Mouse (Mus musculus): Measurements from ENCODE around the gene Nup214.

DNA sequence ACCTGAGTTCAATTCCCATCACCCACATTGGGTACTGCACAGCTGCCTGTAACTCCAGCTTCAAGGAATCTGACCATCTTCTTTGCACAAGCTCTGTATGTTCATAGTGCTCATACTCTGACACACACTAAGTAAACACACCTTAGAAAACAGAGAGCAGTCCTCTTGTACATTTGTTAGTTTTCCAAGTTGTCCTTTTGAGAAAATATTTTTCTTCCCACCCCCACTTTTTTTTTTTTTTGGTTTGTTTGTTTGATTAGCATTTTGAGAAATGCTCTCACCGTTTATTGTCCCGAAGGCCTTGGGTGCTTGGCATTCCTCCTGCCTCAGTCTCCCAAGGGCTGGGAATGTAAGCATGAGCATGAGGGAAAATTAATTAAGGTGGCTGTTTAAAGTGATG is 34.1 kb downstream of the Nup214 start:
- TF ChIP-seq POLR2A (IDR thresholded peaks at IDR 0.05; ENCODE audit: borderline replicate concordance, insufficient read depth, low read length) (no peak), CTCF (IDR thresholded peaks at IDR 0.05; ENCODE audit: borderline replicate concordance, insufficient read depth, low read depth, low read length) (no peak)
